Mouse (Mus musculus) erythroid progenitor cell, adult 5-6 weeks (primary cell): Measurements from ENCODE around the gene Slc46a3. TPM values are rescaled to one million over a fixed set of nuclear protein-coding genes. Genes with fewer than 3 reads are reported as not detected.
A peak's percentile ranks its signal among the peaks of the same experiment; 100 is the strongest.
"Not testable (repeated sequence)": the region's sequence is repeated elsewhere in the genome, so short reads cannot be mapped to it uniquely, and the experiment has no call there.

ENCODE experiments used
- ATAC-seq: replicated peaks from 2 replicates; pipeline ENCODE4 v1.8.0; 2016; ENCODE audit warnings: moderate number of reproducible peaks, mild to moderate bottlenecking, moderate TSS enrichment, inconsistent platforms; ENCODE audit not compliant: poor library complexity, low FRiP score, severe bottlenecking
- total RNA-seq, 2 experiments: library from RNA; stranded (forward) in 1 of 2; stranded (reverse) in 1 of 2; fragments of 150-400 nt in 1 of 2; fragments of 186-747, 209-891 nt in 1 of 2; gene quantifications; 2 replicates each; pipeline versions ENCODE4 v1.2.3 to v1.2.4; 2015 to 2017; ENCODE audit warnings: low replicate concordance in 2 of 2

Gene Slc46a3
- total RNA-seq, 2 experiments from 2014 or later: 18.1 to 40.7 TPM

DNA sequence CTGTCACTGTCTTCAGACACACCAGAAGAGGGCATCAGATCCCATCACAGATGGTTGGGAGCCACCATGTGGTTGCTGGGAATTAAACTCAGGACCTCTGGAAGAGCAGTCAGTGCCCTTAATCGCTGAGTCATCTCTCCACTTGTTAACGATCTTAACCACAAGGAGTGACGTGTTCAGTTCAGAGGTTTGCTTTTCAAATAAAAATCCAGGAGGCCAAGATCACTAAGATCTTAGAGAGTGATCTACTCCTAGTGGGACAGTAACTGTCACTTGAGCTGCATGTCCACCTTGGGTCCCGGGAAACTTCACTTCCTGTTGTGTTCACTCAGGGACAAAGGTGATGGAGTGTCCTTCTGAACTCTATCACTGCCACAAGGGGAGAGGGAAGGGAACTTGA, 1.9 kb upstream of the Slc46a3 start:
- ATAC-seq: not testable (repeated sequence)

DNA sequence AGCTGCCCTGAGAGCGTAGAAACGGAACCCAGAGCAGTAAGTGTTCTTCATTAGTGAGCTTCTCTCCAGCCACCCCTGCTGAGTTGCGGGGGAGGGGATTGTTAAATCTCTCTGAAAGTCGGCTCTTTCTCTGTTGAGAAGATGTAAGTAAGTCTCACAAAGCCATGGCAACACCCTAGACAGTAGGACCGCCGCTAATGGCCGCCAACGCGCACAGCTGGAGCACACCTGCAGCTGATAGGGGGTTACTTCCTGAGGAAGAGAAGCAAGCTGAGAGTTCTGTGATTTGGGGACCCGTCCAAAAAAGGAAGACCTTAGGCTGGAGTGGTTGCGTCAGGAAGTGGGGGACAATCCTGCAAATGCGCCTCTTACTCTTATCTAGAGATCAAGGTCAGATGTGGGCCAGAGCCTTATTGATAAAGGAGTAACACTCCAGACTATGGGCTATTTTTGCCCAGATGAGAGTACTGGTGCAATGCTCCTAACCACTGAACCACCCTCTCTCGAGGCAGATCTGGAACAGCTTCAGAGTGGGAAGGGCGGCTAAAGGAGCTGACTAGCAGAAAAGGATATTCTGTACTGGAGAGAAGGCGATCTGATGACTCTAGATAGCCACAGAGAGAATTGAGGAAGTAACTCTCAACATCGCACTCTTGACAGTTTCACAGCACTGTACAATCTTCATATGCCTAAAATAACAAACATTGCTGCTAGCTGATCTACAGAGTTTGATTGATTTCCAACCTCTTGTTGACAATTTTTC, 1.0 kb upstream of the Slc46a3 start:
- no peak for ATAC-seq

DNA sequence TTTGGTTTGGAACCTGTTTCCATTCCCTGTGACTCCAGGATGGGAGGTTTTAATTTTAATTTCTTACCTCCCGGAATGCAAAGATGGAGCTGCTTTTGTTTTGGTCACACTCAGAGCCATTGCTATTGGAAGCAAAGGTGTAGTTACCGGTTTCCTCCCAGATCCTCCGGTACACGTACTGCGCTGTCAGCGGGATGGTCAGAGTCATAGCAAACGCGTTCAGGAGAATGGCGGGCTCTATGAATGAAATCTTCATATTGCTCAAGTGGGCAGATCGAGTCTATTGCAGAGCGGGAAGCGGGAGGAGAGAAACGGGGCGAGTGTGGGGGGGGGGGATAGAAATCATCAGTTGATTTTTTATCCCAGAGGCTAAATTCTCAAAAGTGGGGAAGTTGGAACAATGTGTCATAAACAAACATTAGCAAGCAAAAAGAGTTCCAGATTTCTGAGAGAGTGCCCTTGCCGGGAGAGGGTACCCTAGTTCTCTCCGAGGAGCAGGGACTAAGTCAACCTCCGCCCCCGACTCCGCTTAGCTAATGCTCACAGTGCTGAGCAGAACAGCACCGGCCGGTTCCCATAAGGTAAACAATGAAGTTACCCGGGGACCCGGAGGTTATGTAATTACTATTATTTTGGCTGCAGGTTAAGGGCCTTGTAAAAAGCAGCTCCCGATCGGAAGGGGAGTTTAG, 705 bp downstream of the Slc46a3 start:
- peak; percentile 41 for ATAC-seq

DNA sequence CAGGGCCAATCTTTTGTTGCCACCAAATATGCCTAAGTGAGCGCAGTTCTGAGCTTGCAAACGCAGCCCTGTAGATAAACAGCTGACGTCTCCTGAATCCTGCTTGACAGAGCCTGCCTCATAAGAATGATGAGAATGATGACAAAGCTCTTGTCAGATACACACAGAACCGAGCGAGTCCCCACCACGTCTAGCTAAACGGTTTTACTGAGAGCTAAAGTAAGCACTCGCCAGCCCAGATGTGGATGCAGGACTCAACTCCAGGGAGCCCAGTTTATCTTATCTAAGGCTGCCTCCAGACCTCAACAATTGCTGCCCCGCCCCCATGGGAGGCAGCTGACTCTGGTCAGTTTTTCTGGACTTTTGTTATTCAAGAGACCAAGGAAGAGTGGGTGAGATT, 1.5 kb downstream of the Slc46a3 start:
- no peak for ATAC-seq

DNA sequence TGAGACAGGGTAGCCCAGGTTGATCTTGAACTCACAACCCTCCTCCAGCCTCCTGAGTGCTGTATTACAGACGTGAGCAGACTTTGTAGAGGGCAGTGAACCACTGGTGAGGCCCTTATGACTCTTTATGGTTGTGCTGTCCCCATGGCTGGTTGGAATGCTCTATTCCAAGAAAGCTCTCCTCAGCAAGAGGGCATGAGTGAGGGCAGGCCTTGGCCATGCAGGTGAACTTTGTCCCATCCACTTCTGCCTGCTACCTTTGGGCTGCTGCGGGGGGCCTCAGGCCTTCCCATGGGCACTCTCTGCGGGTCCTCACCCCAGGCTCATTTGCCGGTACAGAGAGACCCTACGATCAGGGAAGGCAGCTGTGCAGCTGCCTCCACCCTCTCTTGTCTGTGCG, 1.9 kb downstream of the Slc46a3 start:
- no peak for ATAC-seq

DNA sequence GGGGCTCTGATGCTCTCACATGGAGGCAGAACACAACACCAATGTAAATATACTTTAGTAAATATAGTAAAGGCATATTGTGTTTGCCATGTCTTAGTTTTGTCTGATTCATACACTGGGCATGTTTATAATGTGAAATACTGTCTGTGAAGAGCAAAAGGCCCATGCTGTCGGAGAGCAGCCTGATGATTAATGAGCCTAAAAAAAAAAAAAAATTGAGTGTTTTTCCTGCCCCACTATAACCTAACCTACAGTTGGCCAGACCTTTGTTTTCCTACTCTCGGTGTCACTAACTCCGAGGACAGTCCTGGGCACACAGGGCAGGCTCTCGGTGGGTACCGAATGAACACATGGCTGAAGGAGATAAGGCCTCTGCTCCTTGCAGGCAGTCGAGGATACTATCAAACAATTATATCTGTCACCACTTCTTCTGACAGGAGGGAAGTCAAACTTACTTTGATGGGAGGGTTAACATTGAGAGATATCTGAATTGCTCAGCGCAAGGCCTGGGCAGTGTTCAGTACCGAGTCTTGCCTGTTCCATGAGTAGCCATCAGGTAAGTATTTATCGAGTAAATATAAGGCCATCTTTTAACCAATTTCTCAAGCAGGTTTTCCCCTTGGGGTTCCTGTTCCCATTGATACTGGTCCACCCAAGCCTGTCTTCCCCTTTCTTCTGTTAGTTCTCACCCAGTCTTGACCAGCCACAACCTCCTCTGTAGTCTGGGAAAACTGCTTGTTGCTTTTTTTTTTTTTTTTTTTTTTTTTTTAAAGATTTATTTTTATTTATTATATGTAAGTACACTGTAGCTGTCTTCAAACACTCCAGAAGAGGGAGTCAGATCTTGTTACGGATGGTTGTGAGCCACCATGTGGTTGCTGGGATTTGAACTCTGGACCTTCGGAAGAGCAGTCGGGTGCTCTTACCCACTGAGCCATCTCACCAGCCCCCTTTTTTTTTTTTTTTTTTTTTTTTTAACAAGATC, 6.0 kb downstream of the Slc46a3 start:
- peak; percentile 85 for ATAC-seq

DNA sequence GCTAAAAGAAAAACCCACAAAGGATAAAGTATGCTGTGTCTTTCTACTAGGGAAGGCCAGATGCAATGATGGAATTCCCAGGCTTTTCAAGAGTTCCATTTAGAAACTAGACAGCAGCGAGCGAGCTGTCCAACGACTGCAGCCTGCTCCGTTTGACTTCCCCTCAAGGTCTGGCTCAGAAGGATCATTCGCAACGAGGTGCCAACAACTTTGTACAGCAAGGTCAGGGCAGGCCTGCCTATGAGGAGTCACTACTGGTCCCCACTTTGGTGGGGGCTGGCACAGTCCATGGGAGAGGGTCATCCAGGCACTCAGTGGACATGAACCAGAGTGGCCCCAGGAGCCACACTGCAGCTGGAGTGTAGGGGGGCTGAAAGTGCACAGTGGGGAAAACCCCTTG, 11.0 kb downstream of the Slc46a3 start:
- ATAC-seq: no peak

DNA sequence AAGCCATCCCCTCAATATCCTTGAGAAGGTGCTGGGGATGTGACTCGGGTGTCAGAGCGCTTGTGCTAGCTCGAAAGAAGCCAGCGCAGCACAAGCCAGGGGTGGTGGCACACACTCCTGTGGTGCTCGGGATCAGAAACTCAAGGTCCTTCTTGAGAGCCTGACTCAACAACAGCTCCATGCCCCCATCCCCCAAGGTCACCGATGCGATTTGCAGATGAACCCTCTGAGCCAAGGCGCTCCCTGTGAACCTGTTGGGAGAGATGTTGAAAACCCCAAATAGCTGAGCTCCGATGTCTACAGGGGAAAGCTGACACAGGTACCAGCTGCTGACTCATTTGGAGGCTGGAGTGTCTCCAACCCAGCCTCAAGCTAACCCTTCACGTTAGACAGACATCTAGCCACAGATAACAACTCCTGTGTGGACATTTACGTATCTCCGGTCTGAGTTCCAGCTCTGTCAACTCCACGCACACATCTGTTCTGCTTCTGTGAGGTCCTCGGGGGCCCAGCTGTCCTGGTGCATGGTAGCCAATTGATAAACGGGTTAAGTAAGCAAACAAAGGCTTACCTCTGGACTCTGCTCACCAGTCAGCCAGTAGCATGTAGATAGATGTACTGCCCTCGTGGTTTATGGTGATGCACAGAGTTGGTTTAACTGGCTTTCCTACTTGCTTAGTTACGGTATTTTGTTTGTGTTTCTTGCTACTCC, 14.5 kb downstream of the Slc46a3 start:
- 0 out of 2 replicates have a peak, but pooled peaks have one; percentile 15 for ATAC-seq

DNA sequence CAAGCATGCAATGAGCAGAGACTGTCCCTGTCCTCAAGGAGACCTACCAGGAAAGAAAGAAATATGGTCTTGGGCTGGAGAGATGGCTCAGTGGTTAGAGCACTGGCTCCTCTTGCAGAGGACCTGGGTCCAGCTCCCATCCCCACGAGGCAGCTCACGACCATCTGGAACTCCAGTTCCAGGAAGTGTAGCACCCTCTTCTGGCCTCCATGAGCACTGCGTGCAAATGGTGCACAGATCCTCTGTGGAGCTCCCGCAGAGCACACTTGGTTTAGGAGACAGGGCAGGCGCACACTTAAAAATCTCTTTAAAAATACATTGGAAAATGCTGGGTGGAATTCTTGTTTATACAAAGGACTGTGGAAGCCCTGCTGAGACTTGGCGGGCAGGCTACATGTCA, 17.1 kb downstream of the Slc46a3 start:
- no peak for ATAC-seq

DNA sequence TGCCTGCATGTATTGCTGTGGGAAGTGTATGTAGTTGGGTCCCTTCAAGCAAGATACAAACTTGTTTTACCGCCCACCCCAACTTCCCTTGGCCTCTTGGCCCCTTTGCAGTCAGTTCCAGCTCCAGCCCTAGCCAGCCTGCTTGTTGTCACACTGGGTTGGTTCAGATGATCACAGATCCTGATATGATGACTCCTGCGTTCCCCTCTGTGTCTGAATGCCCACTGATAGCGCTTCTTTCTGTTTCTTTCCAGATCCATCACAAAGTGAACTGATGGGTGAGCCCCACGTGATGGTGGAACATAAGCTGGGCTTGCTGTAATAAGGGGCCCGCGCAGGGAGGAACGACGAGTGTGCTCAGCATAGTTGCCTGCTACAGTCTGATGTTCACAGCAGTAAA, 19.4 kb downstream of the Slc46a3 start:
- ATAC-seq: no peak

DNA sequence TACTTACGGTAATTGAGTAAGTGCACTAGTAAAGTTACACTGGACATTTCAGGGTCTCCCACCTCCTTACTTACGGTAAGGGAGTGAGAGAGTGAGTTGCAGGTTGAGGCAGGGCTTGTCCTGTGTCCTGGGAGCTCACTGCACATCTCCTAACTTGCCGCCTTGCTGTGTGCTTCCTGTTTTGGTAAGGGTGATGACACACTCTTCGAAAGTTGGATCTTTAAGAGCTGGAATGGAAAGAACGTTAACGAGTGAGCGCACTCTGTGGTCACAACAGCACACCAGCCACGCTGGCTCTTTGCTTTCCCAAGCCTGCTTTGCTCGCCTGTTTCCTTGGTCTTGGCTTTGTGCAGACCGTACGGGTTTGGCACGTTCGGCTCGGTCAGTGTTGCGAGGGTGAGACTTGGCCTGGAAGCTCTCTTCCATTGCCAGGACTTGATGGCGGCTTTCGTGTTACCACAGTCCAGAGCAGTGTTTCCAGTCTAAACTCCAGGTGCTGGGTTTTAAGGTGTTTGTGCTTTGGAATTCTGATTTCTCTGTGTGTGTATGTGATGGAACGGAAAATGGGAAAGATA, 20.0 kb downstream of the Slc46a3 start:
- ATAC-seq: no peak

DNA sequence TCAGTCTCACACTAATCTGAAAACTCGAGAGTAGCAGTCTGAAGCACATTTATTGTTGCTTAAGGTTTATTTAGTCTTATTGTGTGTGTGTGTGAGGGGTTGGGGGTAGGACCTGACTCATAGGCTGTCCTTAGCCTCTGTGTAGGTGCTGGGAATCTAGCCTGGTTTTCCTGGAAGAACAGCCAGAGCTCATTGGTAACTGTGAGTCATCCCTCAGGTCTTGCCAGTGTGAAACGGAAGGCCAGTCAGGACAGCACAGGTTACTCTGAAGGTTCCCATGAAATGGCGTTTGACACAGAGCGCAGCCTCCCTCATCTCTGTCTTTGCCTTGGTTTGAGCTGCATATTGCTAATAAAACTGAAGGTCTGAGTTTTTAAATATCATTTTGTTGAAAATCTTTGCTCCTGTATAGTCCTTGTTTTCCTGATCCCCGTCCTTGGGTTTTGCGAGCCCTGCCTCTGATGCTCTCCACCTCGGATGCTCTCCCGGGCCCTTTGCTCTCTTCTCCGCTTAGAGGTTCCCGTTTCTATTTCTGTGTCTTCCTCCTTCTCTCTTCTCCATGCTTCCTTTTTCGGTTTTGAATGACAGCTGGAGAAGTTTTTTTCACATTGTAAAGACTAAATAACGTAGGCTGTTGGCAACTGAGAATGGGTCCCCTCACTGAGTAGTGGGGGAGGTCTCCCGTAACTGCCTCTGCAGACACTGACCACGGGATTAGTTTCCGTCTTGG, 23.4 kb downstream of the Slc46a3 start:
- no peak for ATAC-seq

DNA sequence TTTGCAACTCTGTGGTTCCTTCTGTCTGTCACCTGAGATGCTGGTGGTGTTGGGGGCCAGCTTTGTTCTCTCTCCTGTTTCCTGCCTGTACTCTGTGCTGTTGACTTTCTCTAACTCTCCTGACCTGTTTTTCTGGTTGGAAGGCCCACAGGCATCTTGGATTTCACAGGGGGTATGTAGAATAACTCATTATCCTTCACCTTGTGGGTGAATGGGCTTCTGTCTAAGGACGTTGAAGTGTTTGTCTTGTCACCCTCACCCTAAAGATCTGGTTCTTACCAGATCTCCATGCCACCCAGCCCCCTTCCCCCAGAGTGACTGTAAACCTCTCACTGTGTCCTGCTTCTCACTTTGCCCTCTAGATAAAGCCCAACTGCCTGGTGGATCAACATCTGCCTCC, 24.3 kb downstream of the Slc46a3 start:
- no peak for ATAC-seq

DNA sequence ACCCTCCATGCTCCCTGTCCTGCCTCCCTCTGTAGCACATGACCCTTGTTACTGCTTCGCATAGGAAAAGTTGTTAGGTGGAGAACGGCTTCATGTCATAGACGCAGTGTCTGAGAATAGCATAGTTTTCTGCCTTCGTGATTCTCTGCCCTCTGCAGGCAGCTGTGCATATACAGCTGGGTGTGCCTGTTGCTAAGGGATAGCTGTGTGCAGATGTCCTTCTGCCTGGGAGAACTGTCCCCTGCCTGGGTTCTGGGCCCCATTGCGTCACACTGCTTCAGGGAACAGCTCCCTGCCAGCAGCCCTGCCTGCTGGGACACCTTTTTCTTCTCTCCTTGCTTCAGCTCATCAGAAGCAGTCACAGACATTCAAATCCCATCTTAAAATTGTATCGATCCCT, 25.0 kb downstream of the Slc46a3 start:
- ATAC-seq: no peak

DNA sequence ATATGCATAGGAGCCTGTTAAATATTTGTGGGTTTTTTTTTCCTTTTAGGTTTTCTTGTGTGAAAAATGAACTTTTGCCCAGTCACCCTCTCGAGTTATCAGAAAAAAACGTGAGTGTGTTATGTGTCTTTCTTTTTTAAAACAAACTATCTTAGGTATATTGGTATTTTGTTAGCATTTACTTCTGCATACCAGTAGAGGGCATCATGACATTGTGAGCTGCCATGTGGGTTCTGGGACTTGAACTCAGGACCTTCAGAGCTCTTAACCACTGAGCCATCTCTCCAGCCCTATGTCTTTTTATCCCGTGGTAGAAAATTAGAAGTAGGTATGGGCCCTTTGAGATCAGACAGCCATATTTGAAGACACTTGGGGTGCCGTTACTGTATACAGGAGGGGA, 25.9 kb downstream of the Slc46a3 start:
- no peak for ATAC-seq

DNA sequence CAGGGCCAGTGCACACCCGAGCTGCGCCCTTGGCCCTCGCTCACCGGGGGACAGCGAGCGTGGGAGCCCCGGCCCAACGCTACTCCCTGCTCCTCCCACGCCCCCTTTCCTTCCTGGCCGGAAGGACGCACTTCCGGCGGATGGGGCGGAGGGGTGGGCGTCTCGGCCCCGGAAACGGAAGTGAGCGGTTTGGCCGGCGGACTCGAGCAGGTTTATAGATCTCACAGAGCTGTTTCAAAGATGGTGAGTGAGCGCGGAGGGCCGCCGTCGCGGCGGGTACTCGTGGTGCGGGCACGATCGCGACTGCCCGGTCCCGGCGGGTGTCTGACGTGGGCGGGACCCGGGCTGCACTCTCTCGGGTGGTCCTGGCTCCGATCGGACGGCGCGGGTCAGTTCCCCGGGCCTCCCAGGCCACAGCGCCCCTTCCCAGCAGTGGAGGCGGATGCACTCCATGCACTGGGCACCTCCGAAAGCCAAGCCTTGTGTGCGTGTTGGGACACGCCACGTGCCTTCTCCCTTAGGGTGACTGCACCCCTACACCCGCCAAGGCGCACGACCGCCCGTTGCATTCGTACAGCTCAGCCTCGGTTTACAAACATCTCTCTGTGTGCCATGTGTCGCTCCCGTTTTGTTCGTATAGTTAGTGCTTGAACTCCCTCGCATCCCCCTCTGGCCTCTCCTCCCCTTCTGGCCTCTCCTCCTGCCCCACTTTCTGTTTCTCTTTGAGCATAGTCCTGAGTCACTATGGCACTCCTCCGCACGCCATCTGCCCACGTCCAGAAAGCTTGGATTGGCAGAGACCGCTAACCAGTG, 34.0 kb downstream of the Slc46a3 start, which contains the start of gene Pomp:
TSS of gene Pomp (plus strand) at position 13 of the 813 bp plus-strand sequence.
- ATAC-seq: peak; percentile 78

DNA sequence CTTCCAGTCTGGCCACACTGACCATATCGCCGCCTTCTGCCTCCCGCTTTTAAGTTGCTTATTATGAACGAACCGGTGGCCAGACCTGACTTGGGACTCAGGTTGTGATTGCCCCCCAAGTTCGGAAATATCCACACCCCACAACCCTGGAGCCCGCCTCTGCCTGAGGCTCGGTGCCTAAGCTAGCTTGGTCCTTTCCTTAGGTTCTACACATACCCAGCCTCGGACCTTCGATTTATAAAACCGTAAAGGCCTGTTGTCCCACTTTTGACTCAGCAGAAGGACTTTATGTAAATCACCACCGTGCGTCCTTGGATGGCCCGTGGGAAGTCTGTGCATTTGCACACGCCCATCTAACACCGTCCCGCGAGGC, 34.6 kb downstream of the Slc46a3 start:
- peak; percentile 13; the same call in 1 of the 2 replicates for ATAC-seq

DNA sequence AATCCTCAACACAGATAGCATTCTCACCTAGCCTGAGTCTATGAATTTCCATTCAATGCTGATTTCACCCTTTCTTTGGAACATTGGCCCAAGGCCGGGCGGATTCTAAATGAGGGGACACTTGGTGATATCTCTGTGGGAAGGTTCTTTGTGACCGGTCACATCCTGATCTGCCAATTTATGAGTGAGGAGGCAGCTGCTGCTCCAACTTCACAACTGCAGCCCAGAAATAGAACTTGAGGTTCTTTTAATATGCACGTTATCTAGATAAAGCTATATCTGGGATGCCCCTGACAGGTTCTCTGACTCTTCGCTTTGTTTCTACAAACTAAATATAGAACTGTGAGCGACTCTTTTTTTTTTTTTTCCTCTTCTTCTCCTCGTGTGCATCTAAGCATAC, 44.4 kb downstream of the Slc46a3 start:
- no peak for ATAC-seq
